Mouse (Mus musculus) heart, adult 2 months (tissue): ENCODE measurements around the gene Tada3. TPM values are rescaled to one million over a fixed set of nuclear protein-coding genes. Genes with fewer than 3 reads are reported as not detected.

Experiments used
- DNase-seq, 2 experiments: peaks; one replicate each; pipeline ENCODE4 v3.0.0; 2021
- H3K27ac ChIP-seq: fragments of 200-600 bp; 2 replicates; pipeline ENCODE4 v1.8.1; 2022
- H3K27me3 ChIP-seq: fragments of 200-500 bp; 2 replicates; pipeline ENCODE4 v1.6.1; 2012; ENCODE audit warnings: mild to moderate bottlenecking, low read length, inconsistent platforms, mixed read lengths; ENCODE audit not compliant: control insufficient read depth, insufficient read depth
- H3K36me3 ChIP-seq: fragments of 200-500 bp; 2 replicates; pipeline ENCODE4 v1.6.1; 2012; ENCODE audit warnings: low read length, inconsistent platforms; ENCODE audit not compliant: control insufficient read depth, insufficient read depth
- H3K4me1 ChIP-seq: fragments of 200-500 bp; 2 replicates; pipeline ENCODE4 v1.6.1; 2011; ENCODE audit warnings: low read length; ENCODE audit not compliant: control insufficient read depth, insufficient read depth
- H3K4me3 ChIP-seq: fragments of 200-600 bp; 2 replicates; pipeline ENCODE4 v1.8.1; 2022
- H3K79me2 ChIP-seq: fragments of 200-500 bp; replicated peaks from 2 replicates; pipeline ENCODE4 v1.6.1; 2012; ENCODE audit warnings: mild to moderate bottlenecking, inconsistent platforms, low read length, moderate library complexity, mixed read lengths; ENCODE audit not compliant: control insufficient read depth, insufficient read depth
- H3K9ac ChIP-seq: fragments of 200-500 bp; 2 replicates; pipeline ENCODE4 v1.6.1; 2012; ENCODE audit warnings: low read depth, mild to moderate bottlenecking, control low read depth, inconsistent platforms, low read length, mixed read lengths
- CTCF ChIP-seq: fragments of 200-600 bp; IDR thresholded peaks from 2 replicates; pipeline ENCODE4 v1.8.1; 2022; ENCODE audit warnings: antibody characterized with exemption, mild to moderate bottlenecking, moderate library complexity
- EP300 ChIP-seq: fragments of 200-500 bp; IDR thresholded peaks from 2 replicates; pipeline ENCODE4 v1.6.1; 2011; ENCODE audit warnings: low read depth, low read length, control low read depth; ENCODE audit not compliant: insufficient read depth
- POLR2A ChIP-seq: fragments of 200-500 bp; IDR thresholded peaks from 2 replicates; pipeline ENCODE4 v1.6.1; 2011; ENCODE audit warnings: mild to moderate bottlenecking, low read depth, low read length, control low read depth; ENCODE audit not compliant: insufficient read depth
- WGBS: fragments of 180-500 bp; shearing (Covaris S2); methylation state at CpG from one replicate; pipeline ENCODE4 v1.1.7; 2018; 5-methylcytosine and 5-hydroxymethylcytosine counted together
- intact Hi-C: fragments of 180-260 bp; cut with DNase I; formaldehyde crosslinking; loops from one replicate; pipeline ENCODE4 v1.15.1; 2025
- polyA plus RNA-seq: library from polyadenylated mRNA; depleted of rRNA; stranded (reverse); fragments of >200 nt; gene quantifications from 2 replicates; pipeline ENCODE4 v1.2.3, GENCODE M21; 2012
- total RNA-seq, 2 experiments: library from RNA; stranded (reverse); gene quantifications; 2 replicates each; pipeline ENCODE4 v1.2.3; 2021

Tada3 gene
- total and polyA plus RNA-seq, 3 experiments, result 16.1 to 24.2 (median 23.5) TPM

DNA sequence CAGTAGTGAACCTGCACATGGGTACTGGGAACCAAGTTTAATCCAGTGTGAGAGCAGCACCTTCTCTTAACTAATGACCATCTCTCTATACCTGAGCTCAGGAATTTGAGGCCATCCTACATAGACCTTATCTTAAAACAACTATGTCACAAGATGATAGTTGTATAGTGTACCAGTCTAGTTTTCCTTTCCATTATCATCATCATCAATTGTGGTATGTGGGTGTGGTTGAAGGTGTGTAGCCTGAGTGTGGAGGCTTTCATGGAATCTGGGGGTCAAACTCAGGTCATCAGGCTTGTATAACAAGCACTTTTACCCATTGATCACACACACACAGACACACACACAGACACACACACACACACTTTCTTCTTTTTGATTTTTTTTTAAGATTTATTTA lies 27.1 kb downstream of the Tada3 start:
- intact Hi-C loops, result no loop called here

GRCm38 (mm10) chr6:113346897-113347296 lies 30.8 kb downstream of the Tada3 start:
- Histone ChIP-seq H3K9ac (no peak overlapping the region), H3K79me2 (no peaks in the 10 kb centered on the region), H3K36me3 (no peaks in the 10 kb centered on the region; the same call in none of the 2 replicates), H3K4me3 (no peak overlapping the region), H3K27me3 (no peaks in the 10 kb centered on the region), H3K4me1 (peaks cover 9% of the 10 kb centered on the region), H3K27ac (no peak overlapping the region)
- no peak for DNase-seq
- TF ChIP-seq CTCF (no peak), EP300 (no peak), POLR2A (no peak)
- intact Hi-C loops, result no loop called here
- WGBS, result 76% methylated on average over 4 of the region's 4 CpGs

More for the DNA sequence above, 27.1 kb downstream of the Tada3 start:
- H3K27ac ChIP-seq, result no peak overlapping the region
- no peak overlapping the region for H3K9ac ChIP-seq
- no peaks in the 10 kb centered on the region for H3K27me3 ChIP-seq
- peaks cover 3% of the 10 kb centered on the region; the same call in 1 of the 2 replicates for H3K4me1 ChIP-seq
- no peaks in the 10 kb centered on the region for H3K79me2 ChIP-seq
- TF ChIP-seq CTCF (no peak), POLR2A (no peak), EP300 (no peak)
- H3K36me3 ChIP-seq, result no peaks in the 10 kb centered on the region
- no peak for DNase-seq
- H3K4me3 ChIP-seq, result no peak overlapping the region

DNA sequence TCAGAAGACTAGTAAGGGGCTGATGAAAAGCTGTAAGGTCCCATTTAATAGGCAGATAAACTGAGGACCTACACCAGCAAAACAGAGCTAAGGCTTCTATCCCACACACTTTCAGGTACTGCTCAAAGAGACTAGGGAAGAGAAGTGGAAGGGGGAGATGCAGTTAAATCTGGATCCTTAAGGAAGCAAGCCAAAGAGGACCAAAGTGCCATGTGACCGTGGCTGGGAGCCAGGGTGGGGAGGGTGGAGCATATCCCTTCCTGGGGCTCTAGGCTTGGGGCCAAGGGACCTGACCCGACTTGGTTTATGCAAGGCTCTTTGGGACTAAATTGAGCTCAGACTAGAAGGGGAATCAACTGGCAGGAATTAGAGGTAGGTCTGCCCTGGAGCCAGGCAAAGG lies 33.4 kb downstream of the Tada3 start:
- peak overlapping the region; percentile 97 for H3K27ac ChIP-seq
- H3K27me3 ChIP-seq, result no peaks in the 10 kb centered on the region
- TF ChIP-seq POLR2A (peak; percentile 8; the same call in 1 of the 2 replicates), CTCF (no peak), EP300 (peak; percentile 39; the same call in 1 of the 2 replicates)
- H3K4me3 ChIP-seq, result peak overlapping the region; percentile 99; the same call in 1 of the 2 replicates
- peak; percentile 87 to 90 for DNase-seq
- H3K36me3 ChIP-seq, result no peaks in the 10 kb centered on the region; the same call in none of the 2 replicates
- H3K4me1 ChIP-seq, result peaks cover 11% of the 10 kb centered on the region
- 2% methylated on average over 2 of the region's 2 CpGs for WGBS
- H3K9ac ChIP-seq, result peak overlapping the region; percentile 94; the same call in 1 of the 2 replicates
- intact Hi-C loops, result no loop called here
- H3K79me2 ChIP-seq, result no peaks in the 10 kb centered on the region

GRCm38 (mm10) chr6:113343177-113344092 lies 34.2 kb downstream of the Tada3 start, which contains the start of gene Camk1:
Camk1 (minus strand) TSS chr6:113343984.
- peak; percentile 90 for DNase-seq
- TF ChIP-seq POLR2A (peak; percentile 82), EP300 (no peak)
- WGBS, result 5% methylated on average over 32 of the region's 32 CpGs
- peak within 1 kb of the TSS; percentile 97 for H3K27ac ChIP-seq
- H3K36me3 ChIP-seq, result no peaks in the 10 kb centered on the region; the same call in none of the 2 replicates
- H3K79me2 ChIP-seq, result no peaks in the 10 kb centered on the region
- peaks cover 11% of the 10 kb centered on the region for H3K4me1 ChIP-seq
- peak within 1 kb of the TSS; percentile 99 for H3K4me3 ChIP-seq
- H3K27me3 ChIP-seq, result no peaks in the 10 kb centered on the region
- intact Hi-C loops, result loop anchor here (2.0 kb wide), 1 partner anchor 31 kb away; no protein-coding TSS in a partner anchor
- peak within 1 kb of the TSS; percentile 94 for H3K9ac ChIP-seq

DNA sequence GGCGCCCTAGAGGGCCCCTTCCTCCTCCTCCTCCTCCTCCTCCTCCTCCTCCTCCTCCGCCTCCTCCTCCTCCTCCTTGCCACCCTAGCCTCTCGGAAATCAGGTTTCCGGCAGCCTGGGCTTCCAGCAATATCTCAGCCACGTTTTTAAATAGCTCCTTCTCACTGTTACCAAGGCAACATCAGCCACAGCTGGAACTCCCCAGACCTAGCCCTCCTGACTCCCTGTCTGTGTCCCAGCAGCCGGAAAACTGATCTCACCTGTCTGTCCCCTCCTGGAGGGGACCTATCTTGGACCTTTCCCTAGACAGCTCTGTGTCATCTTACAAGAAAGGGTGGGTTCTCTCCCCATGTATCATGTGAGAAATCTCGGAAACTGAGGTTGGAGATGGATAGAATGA lies 35.4 kb downstream of the Tada3 start:
- Histone ChIP-seq H3K27ac (peak overlapping the region; percentile 97), H3K4me1 (peaks cover 12% of the 10 kb centered on the region), H3K27me3 (no peaks in the 10 kb centered on the region), H3K4me3 (peak overlapping the region; percentile 99; the same call in 1 of the 2 replicates), H3K9ac (peak overlapping the region; percentile 5; the same call in 1 of the 2 replicates), H3K79me2 (no peaks in the 10 kb centered on the region), H3K36me3 (peaks cover 4% of the 10 kb centered on the region)
- TF ChIP-seq POLR2A (no peak), EP300 (no peak), CTCF (no peak)
- intact Hi-C loops, result loop anchor here (2.0 kb wide), 1 partner anchor 33 kb away; no protein-coding TSS in a partner anchor
- no peak for DNase-seq
- 15% methylated on average over 4 of the region's 7 CpGs for WGBS
